Mouse (Mus musculus) MEL (cell line): ENCODE results near the gene Gm47791. TPM values are rescaled to one million over a fixed set of nuclear protein-coding genes. Genes with fewer than 3 reads are reported as not detected.

Experiments
- DNase-seq: peaks from one replicate; pipeline ENCODE4 v3.0.0; 2011; ENCODE audit warnings: low read depth, low spot score
- H3K27ac ChIP-seq: 2 replicates; pipeline ENCODE4 v1.5.1; 2012; ENCODE audit warnings: low read depth, mild to moderate bottlenecking, control low read depth, low read length, moderate library complexity; ENCODE audit not compliant: control insufficient read depth
- H3K27me3 ChIP-seq, 2 experiments: fragments of 150-350 bp in 1 of 2; sonication (generic) in 1 of 2; 2 replicates each; pipeline ENCODE4 v1.6.1; 2012; ENCODE audit warnings: low read length in 2 of 2, mild to moderate bottlenecking in 2 of 2, improper control_type of control experiment in 1 of 2, moderate library complexity in 1 of 2; ENCODE audit not compliant: insufficient read depth in 2 of 2, control insufficient read depth in 1 of 2
- H3K36me3 ChIP-seq, 2 experiments: 2 replicates each; pipeline ENCODE4 v1.6.1; 2012 to 2014; ENCODE audit warnings: low read length in 2 of 2, improper control_type of control experiment in 1 of 2, inconsistent platforms in 1 of 2, mild to moderate bottlenecking in 1 of 2; ENCODE audit not compliant: insufficient read depth in 2 of 2, control insufficient read depth in 1 of 2
- H3K4me1 ChIP-seq, 2 experiments: fragments of 150-350 bp in 1 of 2; sonication (generic) in 1 of 2; 2 replicates each; pipeline ENCODE4 v1.6.1; 2012; ENCODE audit warnings: low read length in 2 of 2, improper control_type of control experiment in 1 of 2, mild to moderate bottlenecking in 1 of 2; ENCODE audit not compliant: insufficient read depth in 2 of 2, control insufficient read depth in 1 of 2
- H3K4me3 ChIP-seq, 2 experiments: fragments of 150-350 bp in 1 of 2; sonication (generic) in 1 of 2; 2 replicates each; pipeline ENCODE4 v1.5.1; 2012; ENCODE audit warnings: low read depth in 2 of 2, low read length in 2 of 2, mild to moderate bottlenecking in 2 of 2, moderate library complexity in 2 of 2, control low read depth in 1 of 2, improper control_type of control experiment in 1 of 2; ENCODE audit not compliant: control insufficient read depth in 1 of 2, insufficient read depth in 1 of 2
- H3K79me2 ChIP-seq: 2 replicates; pipeline ENCODE4 v1.6.1; 2012; ENCODE audit warnings: mild to moderate bottlenecking, low read length, moderate library complexity; ENCODE audit not compliant: control insufficient read depth, poor library complexity, insufficient read depth
- H3K9ac ChIP-seq: 2 replicates; pipeline ENCODE4 v1.6.1; 2012; ENCODE audit warnings: low read depth, mild to moderate bottlenecking, control low read depth, low read length, moderate library complexity; ENCODE audit not compliant: control insufficient read depth, poor library complexity, severe bottlenecking
- H3K9me3 ChIP-seq: fragments of 150-350 bp; sonication (generic); replicated peaks from 2 replicates; pipeline ENCODE4 v1.6.1; 2012; ENCODE audit warnings: mild to moderate bottlenecking, low read length, improper control_type of control experiment, moderate library complexity; ENCODE audit not compliant: insufficient read depth
- CTCF ChIP-seq, 3 experiments: IDR thresholded peaks in 2 of 3; conservative IDR thresholded peaks in 1 of 3; 2 replicates each; pipeline ENCODE4 v1.5.1; 2011 to 2012; ENCODE audit warnings: low read length in 3 of 3, low read depth in 2 of 3, mild to moderate bottlenecking in 2 of 3, improper control_type of control experiment in 1 of 3, inconsistent platforms in 1 of 3, mixed read lengths in 1 of 3, moderate library complexity in 1 of 3; ENCODE audit not compliant: control insufficient read depth in 1 of 3, insufficient read depth in 1 of 3, poor library complexity in 1 of 3, severe bottlenecking in 1 of 3
- E2F4 ChIP-seq: IDR thresholded peaks from 2 replicates; pipeline ENCODE4 v1.6.1; 2011; ENCODE audit warnings: low read depth, low read length, improper control_type of control experiment, borderline replicate concordance
- ELF1 ChIP-seq: IDR thresholded peaks from 2 replicates; pipeline ENCODE4 v1.6.1; 2014; ENCODE audit warnings: low read depth, mild to moderate bottlenecking, inconsistent platforms, low read length, improper control_type of control experiment, moderate library complexity
- EP300 ChIP-seq, 2 experiments: IDR thresholded peaks; 2 replicates each; pipeline ENCODE4 v1.6.1; 2011; ENCODE audit warnings: improper control_type of control experiment in 2 of 2, low read length in 2 of 2, low read depth in 1 of 2, mild to moderate bottlenecking in 1 of 2
- GABPA ChIP-seq: IDR thresholded peaks from 2 replicates; pipeline ENCODE4 v1.6.1; 2012; ENCODE audit warnings: low read depth, mild to moderate bottlenecking, inconsistent platforms, low read length, improper control_type of control experiment, moderate library complexity
- GATA1 ChIP-seq: IDR thresholded peaks from 2 replicates; pipeline ENCODE4 v1.6.1; 2011; ENCODE audit warnings: low read depth, low read length, improper control_type of control experiment
- JUND ChIP-seq: IDR thresholded peaks from 2 replicates; pipeline ENCODE4 v1.6.1; 2011; ENCODE audit warnings: low read depth, mild to moderate bottlenecking, improper control_type of control experiment, low read length
- MAFK ChIP-seq: IDR thresholded peaks from 2 replicates; pipeline ENCODE4 v1.6.1; 2011; ENCODE audit warnings: low read depth, mild to moderate bottlenecking, low read length, improper control_type of control experiment, borderline replicate concordance
- MAX ChIP-seq: IDR thresholded peaks from 2 replicates; pipeline ENCODE4 v1.6.1; 2011; ENCODE audit warnings: low read length, improper control_type of control experiment
- NELFE ChIP-seq: IDR thresholded peaks from 2 replicates; pipeline ENCODE4 v1.6.1; 2011; ENCODE audit warnings: low read depth, low read length, improper control_type of control experiment
- POLR2A ChIP-seq, 2 experiments: IDR thresholded peaks; 2 replicates each; pipeline ENCODE4 v1.6.1; 2011 to 2012; ENCODE audit warnings: low read length in 2 of 2, mild to moderate bottlenecking in 2 of 2, control low read depth in 1 of 2, improper control_type of control experiment in 1 of 2, low read depth in 1 of 2, moderate library complexity in 1 of 2; ENCODE audit not compliant: control insufficient read depth in 1 of 2, insufficient read depth in 1 of 2, poor library complexity in 1 of 2
- POLR2AphosphoS2 ChIP-seq: IDR thresholded peaks from 2 replicates; pipeline ENCODE4 v1.6.1; 2011; ENCODE audit warnings: low read length, improper control_type of control experiment
- SMC3 ChIP-seq: IDR thresholded peaks from 2 replicates; pipeline ENCODE4 v1.6.1; 2011; ENCODE audit warnings: low read depth, low read length, improper control_type of control experiment
- TCF12 ChIP-seq: IDR thresholded peaks from 2 replicates; pipeline ENCODE4 v1.6.1; 2014; ENCODE audit warnings: low read depth, mild to moderate bottlenecking, inconsistent platforms, low read length, improper control_type of control experiment, moderate library complexity
- USF1 ChIP-seq: IDR thresholded peaks from 2 replicates; pipeline ENCODE4 v1.6.1; 2014; ENCODE audit warnings: low read depth, mild to moderate bottlenecking, inconsistent platforms, low read length, improper control_type of control experiment, moderate library complexity
- USF2 ChIP-seq, 2 experiments: IDR thresholded peaks; 2 replicates each; pipeline ENCODE4 v1.6.1; 2011 to 2012; ENCODE audit warnings: improper control_type of control experiment in 2 of 2, low read length in 2 of 2, borderline replicate concordance in 1 of 2, inconsistent platforms in 1 of 2, low read depth in 1 of 2, mild to moderate bottlenecking in 1 of 2; ENCODE audit not compliant: insufficient read depth in 1 of 2
- ZC3H11A ChIP-seq: IDR thresholded peaks from 2 replicates; pipeline ENCODE4 v1.6.1; 2012; ENCODE audit warnings: low read depth, mild to moderate bottlenecking, inconsistent platforms, low read length, improper control_type of control experiment
- ZKSCAN1 ChIP-seq: IDR thresholded peaks from 2 replicates; pipeline ENCODE4 v1.6.1; 2012; ENCODE audit warnings: low read depth, mild to moderate bottlenecking, inconsistent platforms, low read length, improper control_type of control experiment, moderate library complexity
- ZMIZ1 ChIP-seq: IDR thresholded peaks from 2 replicates; pipeline ENCODE4 v1.6.1; 2012; ENCODE audit warnings: low read depth, mild to moderate bottlenecking, inconsistent platforms, low read length, improper control_type of control experiment, moderate library complexity
- ZNF384 ChIP-seq: IDR thresholded peaks from 2 replicates; pipeline ENCODE4 v1.6.1; 2012; ENCODE audit warnings: low read depth, mild to moderate bottlenecking, inconsistent platforms, low read length, improper control_type of control experiment
- polyA plus RNA-seq, 2 experiments: library from polyadenylated mRNA; stranded (reverse) in 1 of 2; unstranded in 1 of 2; fragments of >175 nt in 1 of 2; fragments of >200 nt in 1 of 2; gene quantifications; 2 replicates each; pipeline versions ENCODE4 v1.2.1 to v1.2.4; 2012; ENCODE audit warnings: low replicate concordance in 2 of 2, low read depth in 1 of 2; ENCODE audit not compliant: insufficient read length in 2 of 2, insufficient read depth in 1 of 2, missing spikeins in 1 of 2
- total RNA-seq: library from RNA; depleted of rRNA; stranded (reverse); fragments of 300-350 nt; gene quantifications from 2 replicates; pipeline ENCODE4 v1.2.3, GENCODE M21; 2012

Gene Gm47791
- total and polyA plus RNA-seq, 3 experiments: not detected

DNA sequence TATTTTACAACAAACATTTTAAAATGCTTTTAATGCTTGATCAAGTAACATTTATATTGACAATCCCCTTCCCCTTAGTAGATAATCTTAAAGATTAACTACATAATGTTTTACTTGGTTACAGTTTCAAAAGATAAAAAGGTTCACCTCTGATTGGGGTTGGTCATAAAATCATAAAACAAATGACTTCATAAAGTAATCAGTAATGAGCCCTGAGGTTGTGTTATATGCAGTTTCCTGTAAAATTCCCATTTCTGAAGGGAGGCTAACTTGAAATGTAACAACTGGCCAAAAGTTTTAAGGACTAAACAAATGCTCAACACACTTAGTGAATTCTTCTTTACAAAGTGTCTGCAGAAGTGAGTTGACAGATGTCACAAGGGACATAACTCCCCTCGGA lies 4.8 kb downstream of the Gm47791 start:
- DNase-seq: no peak
- Histone ChIP-seq H3K36me3 (peaks cover 0 to 4% of the 10 kb centered on the region in 2 experiments; a peak in 2 of 4 replicates), H3K27ac (no peak overlapping the region), H3K9ac (no peak overlapping the region), H3K4me1 (peaks cover 0 to 5% of the 10 kb centered on the region in 2 experiments; a peak in 1 of 4 replicates), H3K4me3 (no peak overlapping the region), H3K9me3 (no peaks in the 10 kb centered on the region), H3K27me3 (no peaks in the 10 kb centered on the region), H3K79me2 (no peaks in the 10 kb centered on the region; the same call in 1 of the 2 replicates)
- no peak for TF ChIP-seq EP300 (IDR thresholded peaks at IDR 0.05; ENCODE audit: low read depth in 1 of 2, low read length in 2 of 2)

GRCm38 (mm10) chr1:82762274-82762673 lies 8.8 kb downstream of the Gm47791 start:
- TF ChIP-seq CTCF (IDR thresholded peaks at IDR 0.05 in 2 of 3, conservative IDR thresholded peaks at IDR 0.05 in 1 of 3; ENCODE audit: control insufficient read depth in 1 of 3, insufficient read depth in 1 of 3, low read depth in 2 of 3, low read length in 3 of 3, poor library complexity in 1 of 3, severe bottlenecking in 1 of 3) (peak; percentile 42 to 59 (median 44)), SMC3 (peak; percentile 27), E2F4 (no peak)

GRCm38 (mm10) chr1:82761454-82762169 lies 9.4 kb downstream of the Gm47791 start:
- Histone ChIP-seq H3K36me3 (peaks cover 0 to under 1% of the 10 kb centered on the region in 2 experiments; a peak in 1 of 4 replicates), H3K9me3 (no peaks in the 10 kb centered on the region), H3K79me2 (no peaks in the 10 kb centered on the region), H3K4me1 (no peaks in the 10 kb centered on the region), H3K9ac (no peak overlapping the region), H3K27me3 (no peaks in the 10 kb centered on the region), H3K4me3 (no peak overlapping the region), H3K27ac (no peak overlapping the region)
- no peak for TF ChIP-seq GABPA
- TF ChIP-seq USF1: no peak
- TF ChIP-seq ZMIZ1: no peak
- TF ChIP-seq MAFK: no peak
- TF ChIP-seq POLR2AphosphoS2: no peak
- TF ChIP-seq ZNF384: no peak
- no peak for TF ChIP-seq JUND
- no peak for TF ChIP-seq ZKSCAN1
- no peak for TF ChIP-seq POLR2A (IDR thresholded peaks at IDR 0.05; ENCODE audit: control insufficient read depth in 1 of 2, insufficient read depth in 1 of 2, low read depth in 1 of 2, low read length in 2 of 2, poor library complexity in 1 of 2)
- no peak for TF ChIP-seq NELFE
- no peak for TF ChIP-seq USF2 (IDR thresholded peaks at IDR 0.05; ENCODE audit: borderline replicate concordance in 1 of 2, insufficient read depth in 1 of 2, low read depth in 1 of 2, low read length in 2 of 2)
- no peak for TF ChIP-seq MAX
- TF ChIP-seq ELF1: no peak
- no peak for TF ChIP-seq CTCF (IDR thresholded peaks at IDR 0.05 in 2 of 3, conservative IDR thresholded peaks at IDR 0.05 in 1 of 3; ENCODE audit: control insufficient read depth in 1 of 3, insufficient read depth in 1 of 3, low read depth in 2 of 3, low read length in 3 of 3, poor library complexity in 1 of 3, severe bottlenecking in 1 of 3)
- TF ChIP-seq TCF12: no peak
- TF ChIP-seq ZC3H11A: no peak
- no peak for TF ChIP-seq GATA1
- DNase-seq: no peak

More at GRCm38 (mm10) chr1:82762274-82762673, 8.8 kb downstream of the Gm47791 start:
- DNase-seq: peak; percentile 13
- no peaks in the 10 kb centered on the region for H3K79me2 ChIP-seq
- H3K27me3 ChIP-seq: no peaks in the 10 kb centered on the region
- no peak overlapping the region for H3K9ac ChIP-seq
- no peak overlapping the region for H3K27ac ChIP-seq
- H3K9me3 ChIP-seq: no peaks in the 10 kb centered on the region
- no peaks in the 10 kb centered on the region for H3K4me1 ChIP-seq
- H3K4me3 ChIP-seq: no peak overlapping the region
- H3K36me3 ChIP-seq: no peaks in the 10 kb centered on the region
